Mouse (Mus musculus): Measurements from ENCODE around the gene Snx25. TPM values are rescaled to one million over a fixed set of nuclear protein-coding genes. Genes with fewer than 3 reads are reported as not detected.

Gene Snx25
- polyA plus RNA-seq, 1 experiment from 2014 or later, result 3.1 TPM

DNA sequence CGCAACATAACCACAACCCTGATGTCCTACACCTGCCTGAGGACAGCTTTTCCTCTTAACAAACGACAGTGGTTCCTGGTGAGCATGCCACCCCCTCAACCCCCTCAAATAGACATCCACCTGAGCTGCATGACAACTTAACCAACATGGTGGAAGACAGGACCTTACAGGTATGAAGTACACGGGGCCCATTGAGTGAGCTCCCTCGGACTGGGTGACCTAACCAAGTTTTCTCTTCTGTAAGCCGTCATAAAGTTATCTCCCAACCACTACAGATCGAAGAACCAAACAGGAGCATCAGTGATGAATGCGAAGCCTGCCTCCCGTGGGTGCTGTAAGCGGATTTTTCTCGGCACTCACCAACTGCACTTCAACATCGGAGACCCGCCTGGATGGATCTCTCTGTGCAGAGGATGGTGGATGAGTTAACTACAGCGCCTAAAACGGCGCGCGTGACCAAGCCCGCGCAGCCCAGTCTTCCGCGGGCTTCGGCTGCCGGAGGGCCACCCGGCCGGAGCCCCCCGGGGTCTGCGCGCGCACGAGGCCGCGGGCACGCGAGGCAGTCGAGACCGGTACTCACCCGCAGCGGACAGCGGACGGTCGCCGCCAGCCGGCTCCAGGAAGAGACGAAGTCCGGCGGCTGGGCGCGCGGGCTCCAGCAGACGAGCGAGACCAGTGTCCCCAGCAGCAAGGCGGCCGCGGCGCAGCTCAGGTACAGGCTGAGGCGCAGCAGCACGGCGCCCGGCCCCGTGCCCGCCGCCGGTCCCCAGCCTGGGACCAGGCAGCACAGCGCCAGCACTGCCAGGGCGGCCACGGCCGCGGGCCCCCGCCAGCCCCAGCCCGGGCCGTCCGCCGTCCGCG lies 527 bp downstream of the Snx25 start, which contains the start of gene Cfap97:
TSS of gene Cfap97 (plus strand) at position 570 of the 861 bp plus-strand sequence.
- 1% methylated on average over 70 of the region's 75 CpGs for WGBS (ENCODE audit: insufficient replicate concordance)
- peak within 1 kb of the TSS; percentile 78 for H3K4me3 ChIP-seq (replicated peaks)
- H3K9ac ChIP-seq, result peak within 1 kb of the TSS; percentile 76
- peaks cover 39% of the 10 kb centered on the region for H3K27me3 ChIP-seq
- no peaks in the 10 kb centered on the region for H3K36me3 ChIP-seq (replicated peaks)
- peak; percentile 75 for ATAC-seq (ENCODE audit: insufficient read depth)
- H3K9me3 ChIP-seq (replicated peaks), result no peaks in the 10 kb centered on the region
- H3K4me1 ChIP-seq (replicated peaks), result peaks cover 35% of the 10 kb centered on the region
- H3K27ac ChIP-seq (replicated peaks), result peak within 1 kb of the TSS; percentile 45
- peak within 1 kb of the TSS; percentile 99 for H3K4me2 ChIP-seq

DNA sequence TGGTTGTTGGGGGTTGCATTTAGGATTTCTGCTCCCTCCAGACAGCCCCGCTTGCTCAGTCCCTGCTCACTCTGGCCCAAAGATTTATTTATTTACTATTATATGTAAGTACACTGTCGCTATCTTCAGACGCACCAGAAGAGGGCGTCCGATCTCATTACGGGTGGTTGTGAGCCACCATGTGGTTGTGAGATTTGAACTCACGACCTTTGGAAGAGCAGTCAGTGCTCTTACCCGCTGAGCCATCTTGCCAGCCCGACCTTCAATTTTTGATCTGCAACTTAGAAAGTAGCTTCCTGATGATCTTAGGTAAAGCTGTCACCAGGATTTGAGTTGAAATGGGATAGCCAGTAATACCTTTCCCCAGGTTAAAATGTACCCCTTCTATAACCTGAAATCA lies 2.2 kb downstream of the Snx25 start:
- no peak overlapping the region for H3K9ac ChIP-seq
- H3K4me2 ChIP-seq, result no peak overlapping the region
- H3K27me3 ChIP-seq, result peaks cover 36% of the 10 kb centered on the region
- H3K36me3 ChIP-seq (replicated peaks), result no peaks in the 10 kb centered on the region
- WGBS (ENCODE audit: insufficient replicate concordance), result 70% methylated on average over 9 of the region's 9 CpGs
- no peaks in the 10 kb centered on the region for H3K9me3 ChIP-seq (replicated peaks)
- H3K27ac ChIP-seq (replicated peaks), result no peak overlapping the region
- H3K4me3 ChIP-seq (replicated peaks), result no peak overlapping the region
- ATAC-seq (ENCODE audit: insufficient read depth), result no peak
- peaks cover 39% of the 10 kb centered on the region for H3K4me1 ChIP-seq (replicated peaks)

DNA sequence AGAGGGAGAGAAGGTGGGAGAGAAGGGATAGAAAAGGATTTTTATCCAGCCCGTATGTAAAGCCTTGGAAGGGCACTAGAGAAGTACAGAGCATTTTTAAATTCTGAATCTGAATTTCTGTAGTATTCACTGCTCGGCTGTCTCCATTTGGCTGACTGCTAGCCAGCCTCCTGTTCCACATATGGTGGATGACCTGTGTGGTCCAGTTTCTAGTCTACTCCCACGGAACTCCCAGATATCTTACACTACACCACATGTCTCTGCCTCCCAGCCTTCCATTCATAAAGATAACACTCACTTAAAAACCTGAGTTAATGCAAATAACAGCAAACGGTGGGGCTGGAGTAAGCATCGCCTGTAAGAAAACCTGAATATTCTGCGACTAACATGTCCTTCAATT lies 2.7 kb downstream of the Snx25 start:
- Histone ChIP-seq H3K4me3 (replicated peaks) (no peak overlapping the region), H3K9ac (no peak overlapping the region), H3K36me3 (replicated peaks) (no peaks in the 10 kb centered on the region), H3K4me2 (no peak overlapping the region), H3K27me3 (peaks cover 32% of the 10 kb centered on the region), H3K9me3 (replicated peaks) (no peaks in the 10 kb centered on the region), H3K27ac (replicated peaks) (no peak overlapping the region), H3K4me1 (replicated peaks) (peaks cover 43% of the 10 kb centered on the region)
- no peak for ATAC-seq (ENCODE audit: insufficient read depth)
- WGBS (ENCODE audit: insufficient replicate concordance), result 75% methylated on average over 6 of the region's 6 CpGs

DNA sequence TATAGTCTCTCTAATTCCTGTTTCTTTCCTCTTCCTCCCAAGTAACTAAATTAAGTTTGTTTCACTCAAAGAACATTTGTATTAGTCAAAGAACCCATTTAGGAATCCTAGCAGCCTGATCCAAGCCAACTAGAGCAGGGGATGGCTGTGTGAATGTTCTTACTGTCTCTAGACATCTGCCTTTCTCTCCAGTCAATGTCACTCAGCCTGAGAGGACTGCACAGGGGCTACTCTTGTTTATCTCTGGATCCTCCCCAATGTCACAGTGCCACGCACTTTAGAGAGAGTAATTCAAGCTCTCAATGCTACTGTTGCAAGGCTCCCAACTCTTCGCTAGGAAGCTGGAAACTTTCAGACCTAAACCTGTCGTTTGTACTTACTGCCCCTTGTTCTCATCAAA lies 5.8 kb downstream of the Snx25 start:
- no peak overlapping the region for H3K4me3 ChIP-seq (replicated peaks)
- no peak overlapping the region for H3K9ac ChIP-seq
- WGBS (ENCODE audit: insufficient replicate concordance), result 41% methylated on average over 3 of the region's 3 CpGs
- H3K27me3 ChIP-seq, result peaks cover 8% of the 10 kb centered on the region
- no peak overlapping the region for H3K4me2 ChIP-seq
- no peak overlapping the region for H3K27ac ChIP-seq (replicated peaks)
- H3K4me1 ChIP-seq (replicated peaks), result peaks cover 40% of the 10 kb centered on the region
- ATAC-seq (ENCODE audit: insufficient read depth), result no peak
- H3K36me3 ChIP-seq (replicated peaks), result no peaks in the 10 kb centered on the region
- no peaks in the 10 kb centered on the region for H3K9me3 ChIP-seq (replicated peaks)

DNA sequence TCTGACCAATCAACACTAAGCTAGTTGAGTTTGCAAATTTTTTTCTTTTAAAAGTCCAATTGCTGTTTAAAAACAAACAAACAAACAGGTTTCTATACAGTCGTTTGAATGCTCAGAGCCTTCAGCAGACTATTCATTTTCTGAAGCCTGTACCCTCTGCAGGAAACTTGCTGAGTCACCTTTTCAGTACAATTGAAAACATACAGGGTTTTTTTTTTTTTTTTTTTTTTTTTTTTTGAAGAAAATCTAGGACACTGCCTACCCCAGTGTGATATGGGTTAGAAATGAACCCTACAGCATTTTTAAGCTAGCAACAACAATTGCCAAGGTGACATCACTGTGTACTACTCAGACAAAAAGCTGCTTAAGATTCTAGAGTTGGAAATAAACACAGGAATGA lies 8.0 kb downstream of the Snx25 start:
- no peak overlapping the region for H3K9ac ChIP-seq
- peaks cover 24% of the 10 kb centered on the region for H3K4me1 ChIP-seq (replicated peaks)
- no peak overlapping the region for H3K4me2 ChIP-seq
- 9% methylated on average over 1 of the region's 1 CpGs for WGBS (ENCODE audit: insufficient replicate concordance)
- no peak overlapping the region for H3K27ac ChIP-seq (replicated peaks)
- no peak for ATAC-seq (ENCODE audit: insufficient read depth)
- no peaks in the 10 kb centered on the region for H3K9me3 ChIP-seq (replicated peaks)
- H3K4me3 ChIP-seq (replicated peaks), result no peak overlapping the region
- H3K36me3 ChIP-seq (replicated peaks), result no peaks in the 10 kb centered on the region
- no peaks in the 10 kb centered on the region for H3K27me3 ChIP-seq

DNA sequence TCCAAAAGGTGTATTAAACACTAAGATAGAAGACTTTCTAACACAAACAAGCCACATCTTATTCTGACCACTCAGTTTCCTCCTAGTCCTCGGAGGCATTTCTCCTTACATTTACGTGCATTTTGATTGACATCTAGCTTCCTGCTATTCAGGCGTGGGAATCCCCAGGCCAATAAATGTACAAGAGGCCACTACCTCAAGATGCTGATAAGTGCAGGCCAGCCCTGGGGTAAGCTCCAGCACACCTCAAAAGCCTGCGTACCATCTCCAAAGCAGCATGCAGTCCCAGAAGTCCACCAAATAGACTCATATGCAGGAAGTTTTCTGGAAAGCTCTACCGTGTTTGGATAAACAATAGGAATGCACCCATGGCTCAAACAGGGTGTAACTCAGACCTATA lies 8.5 kb downstream of the Snx25 start:
- Histone ChIP-seq H3K9ac (no peak overlapping the region), H3K36me3 (replicated peaks) (no peaks in the 10 kb centered on the region), H3K9me3 (replicated peaks) (no peaks in the 10 kb centered on the region), H3K27me3 (no peaks in the 10 kb centered on the region), H3K4me3 (replicated peaks) (no peak overlapping the region), H3K4me1 (replicated peaks) (peaks cover 24% of the 10 kb centered on the region), H3K27ac (replicated peaks) (no peak overlapping the region), H3K4me2 (no peak overlapping the region)
- WGBS (ENCODE audit: insufficient replicate concordance), result 30% methylated on average over 5 of the region's 5 CpGs
- no peak for ATAC-seq (ENCODE audit: insufficient read depth)

DNA sequence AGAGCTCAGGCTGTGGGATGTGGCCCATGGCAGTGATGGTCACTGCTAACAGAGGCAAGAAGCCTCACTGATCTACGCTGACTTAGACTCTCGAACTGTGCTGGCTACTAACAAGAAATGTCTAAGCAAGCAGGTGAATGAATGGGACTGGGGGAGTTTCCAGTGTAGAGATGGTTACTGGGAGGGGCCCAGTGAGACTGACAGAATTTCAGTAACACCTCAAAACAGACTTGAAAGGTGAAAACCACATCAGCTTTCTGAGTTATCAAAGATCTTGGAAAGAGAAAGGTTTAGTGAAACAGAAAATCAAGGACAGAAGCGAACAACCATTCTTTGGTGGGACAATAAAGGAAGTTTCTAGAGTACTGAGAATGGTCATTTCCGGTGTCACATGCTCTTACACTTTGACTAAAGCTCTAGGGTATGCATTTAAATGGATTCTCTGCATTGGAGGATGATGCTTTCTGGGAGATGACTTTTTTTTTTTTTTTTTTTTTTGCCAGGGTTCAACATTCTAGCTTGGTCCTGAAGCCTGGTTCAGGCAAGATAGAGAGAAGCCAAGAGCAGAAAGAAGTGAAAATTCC lies 9.4 kb downstream of the Snx25 start:
- no peak for ATAC-seq (ENCODE audit: insufficient read depth)
- WGBS (ENCODE audit: insufficient replicate concordance), result 80% methylated on average over 4 of the region's 4 CpGs
- no peaks in the 10 kb centered on the region for H3K36me3 ChIP-seq (replicated peaks)
- no peak overlapping the region for H3K27ac ChIP-seq (replicated peaks)
- H3K9me3 ChIP-seq (replicated peaks), result no peaks in the 10 kb centered on the region
- no peak overlapping the region for H3K9ac ChIP-seq
- no peak overlapping the region for H3K4me2 ChIP-seq
- H3K4me1 ChIP-seq (replicated peaks), result peaks cover 20% of the 10 kb centered on the region
- no peak overlapping the region for H3K4me3 ChIP-seq (replicated peaks)
- no peaks in the 10 kb centered on the region for H3K27me3 ChIP-seq

DNA sequence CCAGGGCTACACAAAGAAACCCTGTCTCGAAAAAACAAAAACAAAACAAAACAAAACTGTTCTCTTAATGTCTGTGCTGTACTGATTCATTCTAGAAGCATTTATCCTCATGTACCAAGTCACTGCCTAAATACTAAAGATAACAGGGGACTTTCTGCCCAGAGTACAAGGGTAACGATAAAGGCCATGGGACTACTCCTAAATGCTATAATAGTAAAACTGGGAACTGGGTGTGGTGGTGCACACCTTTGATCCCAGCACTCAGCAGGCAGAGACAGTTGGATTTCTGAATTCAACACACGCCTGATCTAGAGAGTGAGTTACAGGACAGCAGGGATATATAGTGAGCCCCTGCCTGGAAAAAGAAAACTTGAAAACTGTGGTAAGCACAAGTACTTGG lies 10.3 kb downstream of the Snx25 start:
- WGBS (ENCODE audit: insufficient replicate concordance), result 67% methylated on average over 3 of the region's 3 CpGs
- H3K27ac ChIP-seq (replicated peaks), result no peak overlapping the region
- no peak overlapping the region for H3K9ac ChIP-seq
- no peak overlapping the region for H3K4me2 ChIP-seq
- H3K9me3 ChIP-seq (replicated peaks), result no peaks in the 10 kb centered on the region
- no peaks in the 10 kb centered on the region for H3K36me3 ChIP-seq (replicated peaks)
- peaks cover 19% of the 10 kb centered on the region for H3K4me1 ChIP-seq (replicated peaks)
- no peak for ATAC-seq (ENCODE audit: insufficient read depth)
- H3K4me3 ChIP-seq (replicated peaks), result no peak overlapping the region
- H3K27me3 ChIP-seq, result no peaks in the 10 kb centered on the region

DNA sequence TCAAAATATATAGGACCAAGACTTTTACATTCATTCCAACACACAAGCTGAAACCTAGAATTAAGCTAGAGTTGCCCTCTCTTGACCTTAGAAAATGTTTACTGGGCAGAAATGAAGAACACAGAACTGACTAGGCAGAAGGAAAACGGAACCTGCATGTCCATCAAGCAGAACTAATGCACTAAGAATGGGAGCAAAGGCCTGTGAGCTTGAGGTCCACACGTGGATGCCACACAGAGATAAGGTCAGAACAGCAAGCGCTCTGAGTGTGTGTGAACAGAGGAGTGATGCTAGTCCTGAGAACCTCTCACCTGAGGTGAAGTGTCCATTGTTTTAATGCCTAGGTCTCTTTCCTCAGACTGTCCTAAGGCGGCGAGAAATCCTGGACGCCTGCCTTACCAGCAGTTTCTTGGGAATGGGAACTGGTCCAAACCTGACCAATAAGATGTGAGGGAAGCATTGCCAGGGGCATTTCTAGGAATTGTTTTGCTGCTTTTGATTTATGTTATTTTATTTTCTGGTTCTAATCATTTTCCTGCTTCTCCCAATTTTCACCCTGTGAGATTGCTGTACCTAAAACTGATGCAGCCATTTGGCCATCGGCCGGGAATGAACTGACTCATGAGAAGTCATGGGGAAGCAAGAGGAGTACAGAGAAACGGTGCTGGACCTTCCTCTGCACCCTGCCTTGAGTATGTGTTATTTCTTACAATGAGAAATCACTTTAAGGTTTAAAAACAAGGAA lies 11.4 kb downstream of the Snx25 start:
- WGBS (ENCODE audit: insufficient replicate concordance), result 68% methylated on average over 9 of the region's 9 CpGs
- no peak overlapping the region for H3K27ac ChIP-seq (replicated peaks)
- H3K9ac ChIP-seq, result no peak overlapping the region
- ATAC-seq (ENCODE audit: insufficient read depth), result no peak
- H3K27me3 ChIP-seq, result no peaks in the 10 kb centered on the region
- H3K4me3 ChIP-seq (replicated peaks), result no peak overlapping the region
- H3K9me3 ChIP-seq (replicated peaks), result no peaks in the 10 kb centered on the region
- no peaks in the 10 kb centered on the region for H3K36me3 ChIP-seq (replicated peaks)
- H3K4me1 ChIP-seq (replicated peaks), result peaks cover 19% of the 10 kb centered on the region
- H3K4me2 ChIP-seq, result no peak overlapping the region

DNA sequence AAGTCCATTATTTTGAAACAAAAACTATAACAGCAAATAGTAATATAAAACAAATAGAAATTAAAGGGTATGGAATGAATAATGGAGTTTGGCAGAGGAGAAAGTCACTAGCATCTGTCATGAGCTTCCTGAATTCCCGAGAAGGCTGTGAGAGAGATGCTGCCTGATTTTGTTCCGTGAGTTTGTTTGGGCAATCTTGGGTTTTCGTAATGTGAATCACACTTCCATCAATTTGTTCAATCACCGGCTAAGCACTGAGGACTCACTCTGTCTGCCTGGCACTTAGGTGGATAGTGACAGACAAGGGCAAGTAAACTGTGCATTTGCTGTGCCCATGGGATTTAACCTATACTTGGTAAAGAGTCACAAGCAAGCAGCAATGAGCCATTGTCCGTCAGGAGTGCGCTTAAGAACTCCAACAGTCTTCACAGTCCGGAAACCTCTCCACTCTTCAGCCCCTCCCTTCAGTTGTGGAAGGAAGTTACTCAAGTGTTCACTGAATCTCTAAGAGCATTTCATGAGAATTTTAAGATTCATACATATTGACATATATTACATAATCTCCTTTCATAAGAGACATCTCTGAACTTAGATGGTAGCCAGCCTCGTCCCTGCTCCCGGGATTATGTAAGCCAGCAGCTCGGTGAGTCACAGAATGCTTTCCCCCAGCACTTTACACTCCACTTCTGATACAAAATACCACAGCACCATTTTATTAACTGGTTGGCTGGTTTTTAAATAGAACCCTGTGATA lies 13.9 kb downstream of the Snx25 start:
- no peak overlapping the region for H3K27ac ChIP-seq (replicated peaks)
- H3K36me3 ChIP-seq (replicated peaks), result 0 out of 2 replicates have a peak, but pooled peaks cover 5% of the 10 kb centered on the region
- no peak overlapping the region for H3K4me3 ChIP-seq (replicated peaks)
- no peak for ATAC-seq (ENCODE audit: insufficient read depth)
- WGBS (ENCODE audit: insufficient replicate concordance), result 66% methylated on average over 10 of the region's 10 CpGs
- no peaks in the 10 kb centered on the region; the same call in 1 of the 2 replicates for H3K4me1 ChIP-seq (replicated peaks)
- no peaks in the 10 kb centered on the region for H3K9me3 ChIP-seq (replicated peaks)
- H3K9ac ChIP-seq, result no peak overlapping the region
- H3K4me2 ChIP-seq, result no peak overlapping the region
- no peaks in the 10 kb centered on the region for H3K27me3 ChIP-seq
